Mouse (Mus musculus): Measurements from ENCODE around the gene Lrrc45. TPM values are rescaled to one million over a fixed set of nuclear protein-coding genes. Genes with fewer than 3 reads are reported as not detected.
"Not testable (repeated sequence)": the region's sequence is repeated elsewhere in the genome, so short reads cannot be mapped to it uniquely, and the experiment has no call there.

Lrrc45 gene
- polyA plus RNA-seq, 1 experiment from 2014 or later, result 44.4 TPM

- WGBS, result 64% methylated on average over 8 of the region's 8 CpGs
These were observed 35.7 kb downstream of the Lrrc45 start for GRCm38 (mm10) chr11:120749430-120749829.

DNA sequence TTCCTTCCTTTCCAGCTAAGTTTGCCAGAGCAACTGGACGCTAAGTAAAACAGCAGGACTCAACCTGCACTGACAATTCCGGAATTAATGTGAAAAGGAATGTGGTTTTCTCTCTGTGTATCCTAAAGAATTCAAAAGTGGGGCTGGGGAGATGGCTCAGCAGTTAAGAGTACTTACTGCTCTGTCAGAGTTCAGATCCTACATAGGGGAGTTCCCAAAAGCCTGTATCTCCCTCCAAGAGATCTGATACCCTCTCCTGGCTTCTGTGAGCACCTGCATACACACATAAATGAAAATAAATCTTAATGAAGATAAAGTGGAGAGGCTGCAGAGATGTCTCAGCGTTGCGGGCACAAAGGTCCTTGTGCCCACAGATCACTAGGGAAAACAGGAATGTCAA is 37.9 kb downstream of the Lrrc45 start:
- H3K9me3 ChIP-seq (ENCODE audit: control insufficient read depth, low read length), result no peaks in the 10 kb centered on the region
- H3K27me3 ChIP-seq (replicated peaks; ENCODE audit: control insufficient read depth, insufficient read depth, low read length), result no peaks in the 10 kb centered on the region
- no peak overlapping the region for H3K4me2 ChIP-seq (ENCODE audit: low read depth, low read length)
- no peak for ATAC-seq
- no peaks in the 10 kb centered on the region for H3K4me1 ChIP-seq (ENCODE audit: control insufficient read depth, insufficient read depth, low read length)
- H3K9ac ChIP-seq (ENCODE audit: low read depth, low read length), result no peak overlapping the region
- H3K36me3 ChIP-seq (ENCODE audit: control insufficient read depth, insufficient read depth, low read length), result no peaks in the 10 kb centered on the region
- no peak overlapping the region for H3K4me3 ChIP-seq (ENCODE audit: low read length)
- H3K27ac ChIP-seq (ENCODE audit: low read length), result no peak overlapping the region
- WGBS, result 76% methylated on average over 4 of the region's 4 CpGs

More at GRCm38 (mm10) chr11:120749430-120749829, 35.7 kb downstream of the Lrrc45 start:
- no peak overlapping the region for H3K4me3 ChIP-seq (ENCODE audit: low read length)
- no peak overlapping the region for H3K4me2 ChIP-seq (ENCODE audit: low read depth, low read length)
- no peaks in the 10 kb centered on the region for H3K36me3 ChIP-seq (ENCODE audit: control insufficient read depth, insufficient read depth, low read length)
- H3K4me1 ChIP-seq (ENCODE audit: control insufficient read depth, insufficient read depth, low read length), result no peaks in the 10 kb centered on the region
- ATAC-seq, result no peak
- no peak overlapping the region for H3K9ac ChIP-seq (ENCODE audit: low read depth, low read length)
- H3K9me3 ChIP-seq (ENCODE audit: control insufficient read depth, low read length), result no peaks in the 10 kb centered on the region
- no peaks in the 10 kb centered on the region for H3K27me3 ChIP-seq (replicated peaks; ENCODE audit: control insufficient read depth, insufficient read depth, low read length)
- no peak overlapping the region for H3K27ac ChIP-seq (ENCODE audit: low read length)

DNA sequence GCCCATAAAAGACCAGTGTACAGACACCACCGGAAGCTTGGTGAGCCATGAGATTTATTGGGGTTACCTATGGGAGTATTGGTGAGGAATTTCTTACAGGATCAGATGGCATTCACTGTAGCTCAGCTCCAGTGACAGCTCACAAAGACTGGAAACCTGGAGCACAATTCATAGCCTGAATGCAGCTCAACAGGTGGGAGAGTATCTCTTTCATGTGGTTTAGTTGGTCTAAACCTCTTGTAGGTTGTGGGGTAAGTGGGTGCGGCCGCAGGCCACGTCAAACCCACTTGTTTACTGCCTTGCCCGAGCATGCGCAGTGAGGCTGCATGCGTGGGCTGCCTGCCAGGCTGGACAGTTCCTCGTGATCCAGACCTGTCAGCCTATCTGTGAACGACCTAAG is 46.5 kb downstream of the Lrrc45 start:
- Histone ChIP-seq H3K9ac (ENCODE audit: low read depth, low read length) (no peak overlapping the region), H3K27me3 (replicated peaks; ENCODE audit: control insufficient read depth, insufficient read depth, low read length) (0 out of 2 replicates have a peak, but pooled peaks cover 2% of the 10 kb centered on the region), H3K4me3 (ENCODE audit: low read length) (no peak overlapping the region), H3K4me1 (ENCODE audit: control insufficient read depth, insufficient read depth, low read length) (no peaks in the 10 kb centered on the region), H3K9me3 (ENCODE audit: control insufficient read depth, low read length) (peaks cover 15% of the 10 kb centered on the region), H3K4me2 (ENCODE audit: low read depth, low read length) (no peak overlapping the region), H3K27ac (ENCODE audit: low read length) (no peak overlapping the region), H3K36me3 (ENCODE audit: control insufficient read depth, insufficient read depth, low read length) (no peaks in the 10 kb centered on the region)
- WGBS, result 82% methylated on average over 9 of the region's 9 CpGs
- ATAC-seq, result no peak

DNA sequence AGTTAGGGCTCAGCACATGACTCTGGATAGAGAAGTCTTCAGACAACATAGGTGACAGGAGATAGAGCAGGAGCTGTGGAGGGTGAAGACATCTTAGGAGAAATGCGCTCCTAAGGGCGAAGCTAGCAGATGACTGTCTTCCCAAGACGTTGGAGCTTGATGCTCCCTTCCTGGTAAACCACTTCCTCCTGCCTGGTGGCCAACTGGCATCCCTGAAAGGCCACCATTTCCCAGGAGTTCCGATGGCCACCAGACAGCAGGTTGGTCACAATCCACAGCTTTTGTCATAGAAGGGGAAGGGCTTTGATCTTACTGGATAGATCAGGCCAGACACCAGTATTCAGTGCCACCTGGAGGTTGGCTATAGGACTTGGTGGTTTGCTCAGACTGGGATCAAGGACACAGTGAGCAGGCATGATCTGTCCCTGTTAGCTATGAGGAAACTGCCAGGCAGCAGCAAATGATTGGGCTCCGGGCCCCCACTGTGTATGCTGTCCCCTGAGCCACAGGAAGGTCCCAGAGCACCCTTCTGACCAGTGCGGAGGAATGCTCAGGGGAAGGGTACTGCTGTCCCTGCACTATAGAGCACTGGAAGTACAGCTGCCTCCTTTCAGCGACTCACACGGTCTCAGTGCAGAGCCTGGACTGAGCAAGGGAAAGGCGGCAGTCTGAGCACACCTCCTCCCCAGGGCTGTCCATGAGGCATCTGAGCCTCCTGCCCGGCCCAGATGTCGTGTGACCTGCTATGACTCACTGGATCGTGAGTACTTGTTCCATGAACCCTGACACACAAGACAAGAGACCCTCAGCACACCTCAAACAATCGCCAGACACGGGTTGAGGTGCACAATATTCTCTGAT is 48.3 kb downstream of the Lrrc45 start:
- H3K27me3 ChIP-seq (replicated peaks; ENCODE audit: control insufficient read depth, insufficient read depth, low read length), result 0 out of 2 replicates have a peak, but pooled peaks cover 2% of the 10 kb centered on the region
- no peaks in the 10 kb centered on the region for H3K36me3 ChIP-seq (ENCODE audit: control insufficient read depth, insufficient read depth, low read length)
- 57% methylated on average over 14 of the region's 14 CpGs for WGBS
- H3K27ac ChIP-seq (ENCODE audit: low read length), result peak overlapping the region; percentile 97
- peaks cover 15% of the 10 kb centered on the region for H3K9me3 ChIP-seq (ENCODE audit: control insufficient read depth, low read length)
- H3K4me2 ChIP-seq (ENCODE audit: low read depth, low read length), result peak overlapping the region; percentile 21
- H3K9ac ChIP-seq (ENCODE audit: low read depth, low read length), result peak overlapping the region; percentile 54
- peak; percentile 91 for ATAC-seq
- H3K4me1 ChIP-seq (ENCODE audit: control insufficient read depth, insufficient read depth, low read length), result no peaks in the 10 kb centered on the region
- no peak overlapping the region for H3K4me3 ChIP-seq (ENCODE audit: low read length)

GRCm38 (mm10) chr11:120762672-120763041 is 48.9 kb downstream of the Lrrc45 start, which contains the start of gene Hmga1b:
Gene Hmga1b, plus strand, starts transcription at chr11:120762794.
- WGBS, result 10% methylated on average over 14 of the region's 14 CpGs
- Histone ChIP-seq H3K9ac (ENCODE audit: low read depth, low read length) (peak within 1 kb of the TSS; percentile 54), H3K27ac (ENCODE audit: low read length) (peak within 1 kb of the TSS; percentile 97), H3K4me2 (ENCODE audit: low read depth, low read length) (peak within 1 kb of the TSS; percentile 21), H3K9me3 (ENCODE audit: control insufficient read depth, low read length) (peaks cover 13% of the 10 kb centered on the region)
- not testable (repeated sequence) for H3K36me3 ChIP-seq (ENCODE audit: control insufficient read depth, insufficient read depth, low read length); H3K4me1 ChIP-seq (ENCODE audit: control insufficient read depth, insufficient read depth, low read length); H3K27me3 ChIP-seq (replicated peaks; ENCODE audit: control insufficient read depth, insufficient read depth, low read length); H3K4me3 ChIP-seq (ENCODE audit: low read length)
- ATAC-seq, result peak; percentile 88

DNA sequence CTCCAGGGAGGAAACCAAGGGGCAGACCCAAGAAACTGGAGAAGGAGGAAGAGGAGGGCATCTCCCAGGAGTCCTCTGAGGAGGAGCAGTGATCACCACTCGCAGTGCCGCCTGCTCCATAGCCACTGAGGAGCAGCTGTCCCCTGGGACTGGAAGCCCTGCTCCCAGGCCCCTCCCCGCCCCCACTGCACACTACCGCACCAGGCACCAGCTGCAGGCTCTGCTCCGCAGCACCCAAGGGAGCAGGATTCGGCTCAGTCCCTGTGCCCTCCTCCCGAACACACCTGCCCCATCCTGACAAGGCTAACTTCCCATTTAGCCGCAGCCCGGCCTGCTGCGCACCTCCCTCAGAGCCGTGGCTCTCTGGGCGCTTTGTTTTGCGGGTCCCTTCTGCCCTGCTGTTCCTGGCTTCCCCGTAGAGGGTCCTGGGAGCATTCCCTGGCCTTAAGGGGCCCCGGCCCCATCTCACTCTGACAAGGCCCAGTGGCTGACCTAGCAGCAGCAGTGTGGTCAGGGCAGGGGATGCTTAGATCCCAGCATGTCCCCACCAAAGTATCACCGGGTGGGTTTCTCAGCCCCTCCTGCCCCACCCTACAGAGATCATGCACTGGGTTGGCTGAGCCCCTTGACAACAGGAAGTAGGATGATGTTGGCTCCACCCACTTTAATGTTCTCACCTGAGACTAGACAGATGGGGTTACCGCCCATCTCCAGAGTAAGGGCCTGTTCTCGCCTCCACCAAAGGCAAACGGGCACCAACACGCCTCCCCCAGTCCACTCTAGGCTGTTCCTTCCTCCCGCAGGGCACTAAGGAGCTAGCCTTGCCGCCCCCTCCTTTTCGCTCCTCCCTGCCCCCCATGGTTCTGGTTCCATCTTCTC is 49.6 kb downstream of the Lrrc45 start:
- H3K36me3 ChIP-seq (ENCODE audit: control insufficient read depth, insufficient read depth, low read length); H3K4me3 ChIP-seq (ENCODE audit: low read length); H3K4me1 ChIP-seq (ENCODE audit: control insufficient read depth, insufficient read depth, low read length); H3K9me3 ChIP-seq (ENCODE audit: control insufficient read depth, low read length); H3K27me3 ChIP-seq (replicated peaks; ENCODE audit: control insufficient read depth, insufficient read depth, low read length): not testable (repeated sequence)
- Histone ChIP-seq H3K4me2 (ENCODE audit: low read depth, low read length) (peak overlapping the region; percentile 21), H3K9ac (ENCODE audit: low read depth, low read length) (peak overlapping the region; percentile 45; the same call in 1 of the 2 replicates), H3K27ac (ENCODE audit: low read length) (peak overlapping the region; percentile 97)
- peak; percentile 62 for ATAC-seq
- WGBS, result 24% methylated on average over 5 of the region's 23 CpGs

DNA sequence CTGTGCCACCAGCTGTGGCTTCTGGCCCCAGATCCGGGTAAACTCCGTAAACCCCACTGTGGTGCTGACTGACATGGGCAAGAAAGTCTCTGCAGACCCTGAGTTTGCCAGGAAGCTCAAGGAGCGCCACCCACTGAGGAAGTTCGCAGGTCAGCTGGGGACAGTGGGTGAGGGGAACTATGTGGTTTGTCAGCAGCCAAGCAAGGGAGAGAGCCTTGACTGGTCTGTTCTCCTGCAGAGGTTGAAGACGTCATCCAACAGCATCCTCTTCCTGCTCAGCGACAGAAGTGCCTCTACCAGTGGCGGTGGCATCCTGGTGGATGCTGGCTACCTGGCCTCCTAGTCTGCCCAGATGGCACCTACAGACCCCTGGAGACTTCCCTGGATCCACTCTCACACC is 53.3 kb downstream of the Lrrc45 start:
- not testable (repeated sequence) for H3K27ac ChIP-seq (ENCODE audit: low read length); H3K4me2 ChIP-seq (ENCODE audit: low read depth, low read length); H3K4me1 ChIP-seq (ENCODE audit: control insufficient read depth, insufficient read depth, low read length); H3K9me3 ChIP-seq (ENCODE audit: control insufficient read depth, low read length); H3K9ac ChIP-seq (ENCODE audit: low read depth, low read length); H3K36me3 ChIP-seq (ENCODE audit: control insufficient read depth, insufficient read depth, low read length); H3K4me3 ChIP-seq (ENCODE audit: low read length); ATAC-seq; H3K27me3 ChIP-seq (replicated peaks; ENCODE audit: control insufficient read depth, insufficient read depth, low read length)
- WGBS, result 75% methylated on average over 4 of the region's 7 CpGs

DNA sequence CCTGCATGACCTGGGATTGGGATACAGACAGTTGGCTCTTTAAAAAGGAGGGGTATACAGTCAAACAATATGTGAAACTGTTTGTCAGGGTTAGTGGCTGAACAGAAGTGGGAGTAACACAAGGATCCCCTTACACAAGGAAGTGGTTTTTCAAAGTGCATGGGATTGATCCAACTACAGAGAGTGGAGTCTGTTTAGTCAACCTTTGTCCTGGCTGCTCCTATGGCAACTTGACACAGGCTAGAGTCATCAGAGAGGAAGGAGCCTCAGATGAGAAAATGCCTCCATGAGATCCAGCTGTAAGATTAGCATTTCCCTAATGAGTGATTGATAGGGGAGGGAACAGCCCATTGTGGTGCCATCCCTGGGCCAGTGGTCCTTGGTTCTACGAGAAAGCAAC is 54.5 kb downstream of the Lrrc45 start:
- H3K4me3 ChIP-seq (ENCODE audit: low read length), result no peak overlapping the region
- H3K27ac ChIP-seq (ENCODE audit: low read length), result peak overlapping the region; percentile 46
- ATAC-seq, result peak; percentile 87
- no peak overlapping the region for H3K4me2 ChIP-seq (ENCODE audit: low read depth, low read length)
- H3K27me3 ChIP-seq (replicated peaks; ENCODE audit: control insufficient read depth, insufficient read depth, low read length), result no peaks in the 10 kb centered on the region
- 79% methylated on average over 1 of the region's 1 CpGs for WGBS
- peaks cover 2% of the 10 kb centered on the region; the same call in 1 of the 2 replicates for H3K4me1 ChIP-seq (ENCODE audit: control insufficient read depth, insufficient read depth, low read length)
- no peaks in the 10 kb centered on the region for H3K9me3 ChIP-seq (ENCODE audit: control insufficient read depth, low read length)
- no peak overlapping the region for H3K9ac ChIP-seq (ENCODE audit: low read depth, low read length)
- H3K36me3 ChIP-seq (ENCODE audit: control insufficient read depth, insufficient read depth, low read length), result no peaks in the 10 kb centered on the region
